Mouse (Mus musculus): Measurements from ENCODE around the gene Slx4.
"Not testable (repeated sequence)": the region's sequence is repeated elsewhere in the genome, so short reads cannot be mapped to it uniquely, and the experiment has no call there.

The Slx4 gene

DNA sequence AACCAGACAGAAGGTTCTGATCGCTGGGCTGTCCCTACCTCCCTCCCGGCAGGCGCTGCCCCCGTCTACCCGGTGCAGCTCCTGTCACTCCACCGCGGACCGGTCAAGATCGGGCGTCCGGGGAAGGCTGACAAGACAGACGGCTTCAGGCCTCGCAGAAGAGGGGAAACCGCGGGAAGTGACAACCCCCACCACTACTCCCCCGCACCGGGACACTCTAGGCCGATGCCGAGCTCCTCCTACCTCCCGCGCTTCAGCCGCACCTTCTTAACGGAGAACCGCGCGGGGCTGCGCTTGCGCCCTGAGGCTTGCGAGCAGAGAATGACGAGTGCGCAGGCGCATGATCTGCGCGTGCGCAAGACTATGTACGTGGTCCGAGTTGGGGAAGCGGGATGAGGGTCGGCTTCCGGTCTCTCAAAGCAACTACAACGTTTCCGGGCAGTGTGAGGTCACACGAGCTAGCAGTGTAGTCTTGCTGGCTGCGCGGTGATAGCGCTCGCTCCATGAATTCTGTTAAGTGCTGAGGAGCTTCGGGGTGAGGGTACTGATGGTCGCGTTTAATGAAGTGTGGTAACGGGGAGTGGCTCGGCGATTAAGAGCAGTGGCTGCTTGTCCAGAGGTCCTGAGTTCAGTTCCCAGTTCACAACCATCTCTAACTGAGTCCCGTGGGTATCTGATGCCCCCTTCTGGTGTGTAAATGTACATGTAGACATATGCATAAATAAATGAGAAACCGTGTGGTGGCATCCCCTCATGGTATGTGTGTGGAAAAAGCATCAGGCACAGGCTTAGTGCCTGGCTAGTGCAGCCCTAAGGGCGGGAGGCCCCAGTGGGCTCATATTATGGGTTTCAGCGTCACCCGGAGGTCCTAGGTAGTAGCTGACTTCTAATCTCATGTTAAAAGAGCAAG, at the start of gene Slx4:
Slx4 (minus strand) TSS at position 282 of the 910 bp plus-strand sequence.
- peak; percentile 97 for DNase-seq (ENCODE audit: extremely low spot score, low read depth, low spot score)

GRCm38 (mm10) chr16:4052601-4053000, 49.0 kb upstream of the Slx4 start:
- DNase-seq (ENCODE audit: extremely low spot score, low read depth, low spot score), result no peak

DNA sequence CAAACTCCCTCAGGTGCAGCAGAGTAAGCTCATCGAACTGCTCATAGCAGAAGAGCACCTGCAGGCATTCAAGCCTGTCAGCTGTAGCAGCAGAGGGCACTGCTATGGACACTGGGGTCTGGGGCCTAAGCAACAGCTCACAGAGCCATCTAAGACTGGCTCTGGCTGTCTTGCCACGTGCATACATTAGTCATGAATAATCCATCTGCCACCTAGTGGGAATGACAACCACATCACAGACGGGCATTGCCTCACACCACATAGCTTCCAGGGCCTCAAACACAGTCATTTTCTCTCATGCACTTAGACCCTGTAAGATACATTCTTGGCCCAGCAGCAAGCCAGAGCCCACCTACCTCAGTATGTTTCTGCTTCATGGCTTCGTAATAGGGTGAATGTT, 42.0 kb upstream of the Slx4 start:
- no peak for DNase-seq (ENCODE audit: extremely low spot score, low read depth, low spot score)

GRCm38 (mm10) chr16:4044093-4044492, 40.5 kb upstream of the Slx4 start:
- no peak for DNase-seq (ENCODE audit: extremely low spot score, low read depth, low spot score)

DNA sequence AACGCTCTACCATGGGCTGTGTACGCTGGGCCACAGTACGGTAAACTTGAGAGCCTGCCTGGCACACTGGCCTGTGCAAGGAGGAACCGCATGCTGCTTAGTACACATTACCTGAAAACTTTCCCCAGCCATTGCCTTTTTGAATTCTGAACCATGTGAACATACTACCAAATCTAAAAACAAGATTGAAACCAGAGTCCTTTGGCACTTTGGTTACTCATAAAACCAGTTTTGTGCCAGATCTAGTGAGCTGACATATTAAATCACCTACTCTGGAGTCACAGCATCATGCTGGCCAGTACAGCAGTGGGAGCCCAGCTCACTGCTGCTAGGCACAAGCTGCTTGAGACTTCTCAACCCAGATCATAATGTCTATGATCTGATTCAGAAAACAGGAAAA, 38.1 kb upstream of the Slx4 start:
- DNase-seq (ENCODE audit: extremely low spot score, low read depth, low spot score), result no peak

- no peak for DNase-seq (ENCODE audit: extremely low spot score, low read depth, low spot score)
Measured at GRCm38 (mm10) chr16:4040206-4040605, 36.6 kb upstream of the Slx4 start.

DNA sequence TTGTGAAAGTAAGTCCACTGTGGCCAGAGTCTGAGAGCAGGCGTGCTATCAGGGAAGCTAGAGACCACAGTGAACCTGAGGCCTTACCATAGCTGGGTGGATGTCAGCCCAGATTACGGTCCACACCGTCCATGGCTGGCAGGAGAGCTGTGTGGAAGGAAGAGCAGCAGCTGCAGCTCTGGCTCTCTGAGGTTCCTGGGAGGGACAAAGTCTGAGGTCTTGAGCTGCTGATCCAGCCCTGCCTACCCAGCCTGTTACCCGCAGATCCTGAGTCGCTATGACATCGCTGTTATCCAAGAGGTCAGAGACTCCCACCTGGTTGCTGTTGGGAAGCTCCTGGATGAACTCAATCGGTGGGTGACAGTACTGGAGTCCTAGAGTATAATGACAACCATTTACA, 34.1 kb upstream of the Slx4 start:
- no peak for DNase-seq (ENCODE audit: extremely low spot score, low read depth, low spot score)

- DNase-seq (ENCODE audit: extremely low spot score, low read depth, low spot score), result no peak
Measured at GRCm38 (mm10) chr16:4036807-4037206, 33.2 kb upstream of the Slx4 start, which contains the start of gene Dnase1. Gene Dnase1 (plus strand): TSS chr16:4036942.

GRCm38 (mm10) chr16:4035575-4035974, 32.0 kb upstream of the Slx4 start:
- no peak for DNase-seq (ENCODE audit: extremely low spot score, low read depth, low spot score)

- no peak for DNase-seq (ENCODE audit: extremely low spot score, low read depth, low spot score)
Measured at GRCm38 (mm10) chr16:4034476-4034875, 30.9 kb upstream of the Slx4 start.

DNA sequence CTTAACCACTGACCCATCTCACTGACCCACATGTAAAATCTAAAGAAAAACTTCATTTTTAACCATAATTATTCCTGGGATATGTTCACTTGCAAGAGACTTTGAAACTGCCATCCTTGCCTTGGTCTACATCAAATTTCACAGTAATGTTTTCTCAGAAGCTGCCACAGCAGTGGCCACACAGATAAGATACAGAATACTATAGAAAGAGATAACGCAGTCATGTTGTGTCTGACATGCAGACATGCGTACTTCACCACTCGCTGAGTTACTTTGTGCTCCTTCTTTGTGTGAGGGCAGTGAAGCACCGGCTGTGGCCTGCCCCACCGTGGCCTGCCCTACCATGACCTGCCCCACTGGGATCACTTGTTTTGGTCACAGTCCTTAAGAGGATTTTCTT, 30.4 kb upstream of the Slx4 start:
- no peak for DNase-seq (ENCODE audit: extremely low spot score, low read depth, low spot score)

DNA sequence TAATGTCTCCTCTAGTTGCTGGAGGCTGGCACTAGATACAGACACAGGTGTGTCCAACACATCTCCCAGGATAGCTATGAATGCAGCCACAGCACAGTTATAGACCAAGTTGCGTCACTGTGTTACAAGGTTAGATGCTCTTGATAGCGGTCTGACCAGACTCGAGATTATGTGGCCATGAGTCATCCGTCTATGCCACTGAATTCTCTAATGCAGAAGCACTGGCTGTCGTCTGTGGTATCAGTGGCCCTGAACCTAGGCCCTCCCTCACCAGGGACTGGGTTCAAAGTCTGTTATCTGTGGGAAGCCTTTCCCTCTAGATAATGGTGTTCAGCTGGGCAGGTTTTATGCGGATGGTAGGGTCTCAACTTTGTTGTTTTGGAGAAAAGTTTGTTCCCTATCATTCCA, 28.8 kb upstream of the Slx4 start:
- DNase-seq (ENCODE audit: extremely low spot score, low read depth, low spot score), result no peak

GRCm38 (mm10) chr16:4031441-4032274, 28.1 kb upstream of the Slx4 start:
- no peak for DNase-seq (ENCODE audit: extremely low spot score, low read depth, low spot score)

GRCm38 (mm10) chr16:4030501-4030900, 26.9 kb upstream of the Slx4 start:
- DNase-seq (ENCODE audit: extremely low spot score, low read depth, low spot score), result no peak

DNA sequence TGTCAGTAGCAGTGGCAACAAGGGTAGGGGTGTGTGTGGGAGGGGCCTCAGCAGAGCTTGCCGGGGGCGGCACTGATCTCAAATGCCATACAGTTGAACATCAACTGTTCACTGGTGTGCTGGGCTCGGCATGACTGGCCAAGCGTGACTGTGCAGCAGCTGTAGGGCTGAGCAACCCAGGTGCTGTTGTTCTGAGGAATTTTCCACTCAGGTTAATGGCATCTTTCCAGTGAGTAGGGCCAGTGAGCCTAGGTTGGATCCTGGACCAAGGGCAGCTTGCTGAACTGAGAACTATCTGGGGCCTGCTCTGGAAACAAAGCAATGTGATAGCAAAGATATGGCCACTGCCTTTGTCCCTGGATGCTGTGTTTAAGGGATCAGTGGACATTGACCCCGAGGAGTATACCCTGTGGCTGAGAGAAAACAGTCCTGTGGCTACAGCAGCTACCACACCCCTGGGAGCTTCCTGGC, 25.8 kb upstream of the Slx4 start:
- DNase-seq (ENCODE audit: extremely low spot score, low read depth, low spot score), result no peak

- no peak for DNase-seq (ENCODE audit: extremely low spot score, low read depth, low spot score)
Measured at GRCm38 (mm10) chr16:4027211-4027610, 23.6 kb upstream of the Slx4 start.

- DNase-seq (ENCODE audit: extremely low spot score, low read depth, low spot score), result no peak
Measured at GRCm38 (mm10) chr16:4026672-4027071, 23.1 kb upstream of the Slx4 start.

DNA sequence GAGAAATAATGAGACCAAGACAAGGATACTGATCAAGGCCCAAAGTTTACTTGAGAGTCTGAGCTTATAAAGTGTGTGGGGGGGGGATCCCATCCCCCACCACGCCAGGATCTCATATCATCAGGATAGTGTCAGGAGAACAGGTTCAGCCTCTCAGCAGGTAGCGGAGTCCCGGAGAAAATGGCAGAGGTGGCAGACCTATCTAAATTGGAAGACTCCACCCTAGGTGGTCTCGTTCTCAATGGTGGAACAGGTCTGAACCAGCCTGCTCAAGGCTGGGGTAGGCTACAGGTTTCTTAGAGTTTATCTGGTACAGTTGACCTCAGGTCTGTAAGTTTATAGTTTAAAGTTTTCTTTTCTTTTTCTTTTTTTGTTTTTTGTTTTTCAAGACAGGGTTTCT, 19.1 kb upstream of the Slx4 start:
- DNase-seq (ENCODE audit: extremely low spot score, low read depth, low spot score), result no peak

- DNase-seq (ENCODE audit: extremely low spot score, low read depth, low spot score), result no peak
Measured at GRCm38 (mm10) chr16:4021241-4021640, 17.7 kb upstream of the Slx4 start.

- not testable (repeated sequence) for DNase-seq (ENCODE audit: extremely low spot score, low read depth, low spot score)
Measured at GRCm38 (mm10) chr16:4017466-4017865, 13.9 kb upstream of the Slx4 start.

DNA sequence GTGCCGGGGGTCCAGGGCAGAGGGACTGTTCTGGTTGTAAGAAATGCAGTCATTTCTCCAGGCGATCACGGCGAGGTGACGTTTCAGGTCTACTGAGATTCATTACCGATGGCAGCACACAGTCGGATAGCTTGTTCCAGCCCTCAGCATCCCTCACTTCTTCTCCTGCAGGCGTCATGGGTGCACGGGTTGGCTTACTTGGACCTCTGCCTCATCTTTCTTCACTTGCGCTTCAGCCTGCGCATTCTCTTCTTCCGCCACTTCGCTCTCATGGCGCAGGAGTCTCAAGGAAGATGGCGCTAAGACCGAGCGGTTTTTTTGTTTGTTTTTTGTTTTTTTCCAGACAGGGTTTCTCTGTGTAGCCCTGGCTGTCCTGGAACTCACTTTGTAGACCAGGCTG, 13.2 kb upstream of the Slx4 start:
- DNase-seq (ENCODE audit: extremely low spot score, low read depth, low spot score), result not testable (repeated sequence)

Data from hindlimb bud, embryonic 11.5 days (tissue).